Mouse (Mus musculus) kidney, embryonic 14.5 days (tissue): ENCODE measurements around the gene Rnf20. TPM values are rescaled to one million over a fixed set of nuclear protein-coding genes. Genes with fewer than 3 reads are reported as not detected.

Experiments used
- ATAC-seq: fragments of 200-750 bp; cut with Nextera tagmentation; 2 replicates; pipeline ENCODE4 v1.8.0; 2017; ENCODE audit warnings: moderate number of reproducible peaks, mild to moderate bottlenecking, moderate TSS enrichment, moderate library complexity; ENCODE audit not compliant: low FRiP score, low TSS enrichment
- H3K27ac ChIP-seq: fragments of 300-500 bp; sonication (generic); 2 replicates; pipeline ENCODE4 v1.5.1; 2014; ENCODE audit warnings: low read depth, mild to moderate bottlenecking, low read length, moderate library complexity, mixed read lengths
- H3K27me3 ChIP-seq: fragments of 300-500 bp; sonication (generic); 2 replicates; pipeline ENCODE4 v1.6.1; 2014; ENCODE audit warnings: mild to moderate bottlenecking, low read length; ENCODE audit not compliant: control insufficient read depth, insufficient read depth
- H3K36me3 ChIP-seq: fragments of 300-500 bp; sonication (generic); 2 replicates; pipeline ENCODE4 v1.6.1; 2014; ENCODE audit warnings: low read length, mixed read lengths; ENCODE audit not compliant: control insufficient read depth, insufficient read depth
- H3K4me1 ChIP-seq: fragments of 300-500 bp; sonication (generic); 2 replicates; pipeline ENCODE4 v1.6.1; 2014; ENCODE audit warnings: low read length, mixed read lengths; ENCODE audit not compliant: control insufficient read depth, insufficient read depth
- H3K4me2 ChIP-seq: fragments of 300-500 bp; sonication (generic); replicated peaks from 2 replicates; pipeline ENCODE4 v1.6.1; 2014; ENCODE audit warnings: low read depth, mild to moderate bottlenecking, low read length
- H3K4me3 ChIP-seq: fragments of 300-500 bp; sonication (generic); 2 replicates; pipeline ENCODE4 v1.5.1; 2014; ENCODE audit warnings: mild to moderate bottlenecking, low read length
- H3K9ac ChIP-seq: fragments of 300-500 bp; sonication (generic); 2 replicates; pipeline ENCODE4 v1.6.1; 2014; ENCODE audit warnings: low read depth, mild to moderate bottlenecking, low read length, moderate library complexity
- H3K9me3 ChIP-seq: fragments of 300-500 bp; sonication (generic); 2 replicates; pipeline ENCODE4 v1.6.1; 2016; ENCODE audit warnings: low read length; ENCODE audit not compliant: control insufficient read depth
- WGBS: fragments of 180-500 bp; shearing (Covaris S2); extraction: QIAGEN DNeasy Blood & Tissue Kit; methylation state at CpG from one replicate; pipeline ENCODE4 v1.1.7; 2014; 5-methylcytosine and 5-hydroxymethylcytosine counted together
- polyA plus RNA-seq: library from polyadenylated mRNA; unstranded; fragments of >200 nt; fragmentation: Nextera tagmentation; extraction: Ambion mirVana; gene quantifications from 2 replicates; pipeline ENCODE4 v1.2.1, GENCODE M21; 2014

The Rnf20 gene
- polyA plus RNA-seq, 1 experiment from 2014 or later: 61.1 TPM

DNA sequence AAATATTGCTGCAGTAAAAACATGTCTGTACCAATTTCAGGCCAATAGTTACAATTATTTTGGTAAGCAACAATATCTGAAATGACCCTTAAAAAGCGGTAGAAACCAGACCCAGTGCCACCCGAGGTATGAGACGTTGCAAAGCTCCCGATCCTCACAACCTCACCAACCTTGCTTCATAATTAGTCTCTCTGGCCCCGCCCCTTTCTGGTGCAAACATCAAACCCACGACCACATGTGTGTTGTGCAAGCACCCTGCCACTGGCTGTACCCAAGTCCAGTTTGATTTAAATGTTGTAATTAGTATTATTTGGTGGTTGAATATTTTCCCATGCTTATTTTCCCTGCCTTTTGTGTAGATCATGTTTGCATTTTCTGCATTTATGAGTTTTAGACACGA is 45.0 kb downstream of the Rnf20 start:
- H3K4me3 ChIP-seq: no peak overlapping the region
- H3K27ac ChIP-seq: no peak overlapping the region
- WGBS: 80% methylated on average over 7 of the region's 7 CpGs
- ATAC-seq: no peak
- H3K4me2 ChIP-seq: no peak overlapping the region
- no peaks in the 10 kb centered on the region for H3K36me3 ChIP-seq
- no peak overlapping the region for H3K9ac ChIP-seq
- no peaks in the 10 kb centered on the region for H3K27me3 ChIP-seq
- no peaks in the 10 kb centered on the region for H3K4me1 ChIP-seq
- H3K9me3 ChIP-seq: no peaks in the 10 kb centered on the region

GRCm38 (mm10) chr4:49680171-49680875 is 48.5 kb downstream of the Rnf20 start:
- ATAC-seq: no peak
- Histone ChIP-seq H3K9me3 (no peaks in the 10 kb centered on the region), H3K4me3 (no peak overlapping the region), H3K27ac (no peak overlapping the region), H3K4me2 (no peak overlapping the region), H3K9ac (no peak overlapping the region), H3K36me3 (no peaks in the 10 kb centered on the region), H3K27me3 (no peaks in the 10 kb centered on the region), H3K4me1 (no peaks in the 10 kb centered on the region)
- 95% methylated on average over 11 of the region's 11 CpGs for WGBS

- WGBS: 88% methylated on average over 13 of the region's 13 CpGs
These were observed 50.0 kb downstream of the Rnf20 start, which contains the start of gene Ppp3r2 for GRCm38 (mm10) chr4:49681812-49682211. TSS of gene Ppp3r2 (minus strand) at chr4:49682024.

DNA sequence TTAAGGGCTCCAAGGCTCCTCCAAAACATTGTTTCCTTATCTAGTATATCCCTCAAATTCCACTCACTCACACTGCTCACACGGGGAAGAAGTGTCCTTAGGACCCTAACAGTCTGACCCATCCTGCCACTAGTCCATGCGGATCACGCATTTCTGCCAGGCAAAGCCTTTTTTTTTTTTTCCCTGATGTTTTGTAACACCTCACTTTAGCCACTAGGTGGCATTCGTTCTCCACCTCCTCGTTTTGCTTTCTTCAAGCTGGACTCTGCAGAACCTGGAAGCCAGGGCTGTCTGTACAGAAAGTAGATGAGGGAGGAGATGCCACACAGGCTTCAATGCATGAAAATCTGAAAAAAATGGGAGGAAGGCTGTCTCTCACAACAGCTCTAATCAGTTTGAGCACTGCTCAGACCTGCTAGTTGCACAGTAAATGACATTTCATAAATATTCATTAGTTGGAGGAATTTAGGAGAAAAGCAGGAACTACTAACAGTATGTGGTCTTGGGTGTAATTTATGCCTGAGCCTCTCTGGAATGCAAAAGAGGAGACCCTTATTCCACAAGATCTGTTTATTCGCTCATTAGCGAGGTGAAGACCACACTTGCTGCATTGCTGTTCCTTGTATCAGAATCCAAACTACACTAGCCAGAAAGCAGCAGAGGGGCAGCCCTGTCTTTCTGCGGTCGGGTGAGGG is 56.9 kb downstream of the Rnf20 start:
- H3K36me3 ChIP-seq: no peaks in the 10 kb centered on the region
- no peak overlapping the region for H3K9ac ChIP-seq
- H3K9me3 ChIP-seq: no peaks in the 10 kb centered on the region
- H3K4me1 ChIP-seq: 0 out of 2 replicates have a peak, but pooled peaks cover 3% of the 10 kb centered on the region
- H3K27me3 ChIP-seq: no peaks in the 10 kb centered on the region
- no peak overlapping the region for H3K27ac ChIP-seq
- ATAC-seq: peak; percentile 73
- H3K4me3 ChIP-seq: no peak overlapping the region
- whole genome bisulfite sequencing: 20% methylated on average over 9 of the region's 9 CpGs
- no peak overlapping the region for H3K4me2 ChIP-seq

More at GRCm38 (mm10) chr4:49681812-49682211, 50.0 kb downstream of the Rnf20 start, which contains the start of gene Ppp3r2:
- H3K27me3 ChIP-seq: no peaks in the 10 kb centered on the region
- no peaks in the 10 kb centered on the region for H3K9me3 ChIP-seq
- H3K36me3 ChIP-seq: no peaks in the 10 kb centered on the region
- H3K4me3 ChIP-seq: no peak within 1 kb of the TSS
- no peaks in the 10 kb centered on the region for H3K4me1 ChIP-seq
- H3K4me2 ChIP-seq: no peak within 1 kb of the TSS
- H3K27ac ChIP-seq: no peak within 1 kb of the TSS
- ATAC-seq: no peak
- H3K9ac ChIP-seq: no peak within 1 kb of the TSS

DNA sequence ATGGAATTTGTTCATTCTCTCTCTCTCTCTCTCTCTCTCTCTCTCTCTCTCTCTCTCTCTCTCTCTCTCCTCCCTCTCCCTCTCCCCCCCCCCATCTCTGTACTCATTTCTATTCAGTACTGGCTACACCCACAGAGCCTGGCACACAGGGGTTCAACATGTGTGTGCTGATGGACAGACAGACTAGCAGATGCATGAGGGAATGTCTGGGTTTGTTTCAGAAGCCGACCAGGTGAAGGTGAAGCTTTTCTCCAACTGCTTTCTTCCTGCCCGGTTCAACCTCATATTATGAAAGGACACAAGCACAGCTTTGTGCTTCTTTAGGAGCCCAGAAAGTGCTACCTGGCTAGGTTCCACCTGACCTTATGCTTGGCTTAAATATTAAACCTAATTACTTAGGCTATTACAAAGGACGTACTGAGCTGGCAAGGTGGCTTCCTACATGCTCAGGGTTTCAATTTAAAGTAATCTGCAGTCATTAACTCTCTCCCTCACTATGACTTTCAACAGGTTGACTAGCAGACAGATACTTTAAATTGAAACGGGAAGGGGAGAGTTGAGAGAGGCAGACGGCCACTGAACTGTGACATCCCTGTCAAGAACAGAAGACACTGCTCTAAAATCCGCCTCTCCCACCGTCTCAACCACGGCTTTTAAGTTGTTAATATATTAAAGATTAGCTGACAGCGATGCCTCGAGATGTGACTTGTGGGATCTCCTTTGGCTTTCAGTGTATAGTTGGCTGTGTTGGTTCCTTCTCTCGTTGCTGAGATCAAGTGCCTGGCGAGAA is 59.8 kb downstream of the Rnf20 start:
- Histone ChIP-seq H3K36me3 (no peaks in the 10 kb centered on the region), H3K4me1 (0 out of 2 replicates have a peak, but pooled peaks cover 3% of the 10 kb centered on the region), H3K27me3 (no peaks in the 10 kb centered on the region), H3K9ac (no peak overlapping the region), H3K4me2 (peak overlapping the region; percentile 26), H3K4me3 (no peak overlapping the region), H3K27ac (no peak overlapping the region), H3K9me3 (no peaks in the 10 kb centered on the region)
- ATAC-seq: peak; percentile 76
- WGBS: 45% methylated on average over 12 of the region's 12 CpGs

Other genes with a start within 250 kb of the Rnf20 start
- gene Acnat2, start 223.9 kb upstream of the Rnf20 start, polyA plus RNA-seq: 0.27 TPM in 1 of 2 replicates, not detected in the other
- not detected in 2 replicates for gene Acnat1, start 158.1 kb upstream of the Rnf20 start, polyA plus RNA-seq
- 0.16 TPM in 1 of 2 replicates, not detected in the other for gene Baat, start 125.4 kb upstream of the Rnf20 start, polyA plus RNA-seq
- gene Mrpl50, start 110.9 kb upstream of the Rnf20 start, polyA plus RNA-seq: 86.6 and 90.7 TPM in 2 replicates
- gene Zfp189, start 110.8 kb upstream of the Rnf20 start, polyA plus RNA-seq: 5.9 and 10.4 TPM in 2 replicates
- 43.9 and 77.0 TPM in 2 replicates for gene Aldob, start 82.5 kb upstream of the Rnf20 start, polyA plus RNA-seq
- gene Tmem246, start 34.1 kb upstream of the Rnf20 start, polyA plus RNA-seq: 11.2 and 16.3 TPM in 2 replicates
- not detected in 2 replicates for gene Ppp3r2, start 50.0 kb downstream of the Rnf20 start, polyA plus RNA-seq
- gene Grin3a, start 213.7 kb downstream of the Rnf20 start, polyA plus RNA-seq: 0.66 and 0.79 TPM in 2 replicates